Mouse (Mus musculus) frontal cortex, postnatal 10 days (tissue): ENCODE measurements at regions not wholly inside any gene's neighbourhood (a gene's known extent, or its start where the extent isn't known, plus 50 kb on each side); places are given as distances from the start of the nearest gene placed in this dataset.
"Not testable (repeated sequence)": the region's sequence is repeated elsewhere in the genome, so short reads cannot be mapped to it uniquely, and the experiment has no call there.

Experiments
- DNase-seq, 2 experiments: peaks; one replicate each; pipeline ENCODE4 v3.0.0; 2022; ENCODE audit warnings: low spot score in 2 of 2, mixed read lengths in 1 of 2

DNA sequence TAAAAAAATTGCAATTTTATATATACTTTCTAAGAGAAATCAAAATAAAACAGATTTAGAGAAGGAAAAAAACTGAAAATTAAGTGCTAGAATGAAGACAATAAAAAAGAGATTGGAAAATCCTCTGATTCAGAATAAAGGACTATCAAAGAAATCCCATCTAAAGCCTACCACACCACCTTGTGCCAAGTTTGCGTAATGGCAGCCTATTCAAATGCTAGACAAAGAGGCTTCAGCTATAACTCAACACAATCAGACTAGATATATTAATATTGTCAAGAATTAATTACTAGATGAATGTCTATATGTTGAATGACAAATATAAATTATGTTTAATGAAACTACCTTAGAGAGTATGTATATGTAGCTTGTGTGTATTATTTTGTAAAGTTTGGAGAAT lies 221.9 kb upstream of the Ascc3 start:
- DNase-seq, result peak in 1 of 2 experiments; percentile 10

GRCm38 (mm10) chr10:50392617-50393016 lies 199.9 kb upstream of the Ascc3 start:
- DNase-seq, result not testable (repeated sequence)
